Mouse (Mus musculus): ENCODE results near the gene Enc1.

- TF ChIP-seq CTCF (IDR thresholded peaks at IDR 0.05; ENCODE audit: borderline replicate concordance, extremely low read depth, insufficient read depth, insufficient read length) (no peak), POLR2A (IDR thresholded peaks at IDR 0.05; ENCODE audit: borderline replicate concordance, extremely low read depth, insufficient read depth, insufficient read length, poor library complexity, severe bottlenecking) (no peak)
These were observed 10.8 kb upstream of the Enc1 start for GRCm38 (mm10) chr13:97230101-97230500.

All from brain, embryonic 14.5 days (tissue).